Mouse (Mus musculus): ENCODE measurements around the gene Gm8068. TPM values are rescaled to one million over a fixed set of nuclear protein-coding genes. Genes with fewer than 3 reads are reported as not detected.
"Not testable (repeated sequence)": the region's sequence is repeated elsewhere in the genome, so short reads cannot be mapped to it uniquely, and the experiment has no call there.

Gene Gm8068
- polyA plus RNA-seq (2015; fragmentation: Nextera tagmentation; extraction: Ambion mirVana) = not detected in 2 replicates

DNA sequence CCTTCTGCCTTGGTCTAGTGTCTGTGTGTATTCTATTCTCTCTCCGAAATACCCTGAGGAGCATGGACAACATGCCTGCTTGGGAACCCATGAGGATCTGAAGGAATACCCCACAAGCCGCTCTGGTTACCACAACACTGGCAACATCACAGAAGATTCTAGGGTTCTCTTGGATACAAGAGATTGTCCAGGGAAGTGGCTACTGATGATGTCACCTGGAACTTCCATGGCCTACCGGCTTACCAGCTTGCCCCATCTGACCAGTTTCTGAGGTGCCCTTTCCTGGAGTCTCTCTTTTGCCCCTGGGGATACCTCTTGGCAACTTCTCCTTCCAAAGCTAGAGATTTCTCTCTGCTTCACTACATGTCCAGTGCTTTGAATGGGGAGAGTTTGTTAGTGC lies at the start of gene Gm8068:
Gene Gm8068, minus strand, starts transcription at position 101 of the 400 bp plus-strand sequence.
- no CpG with 5 or more reads among the region's 3 CpGs for WGBS
- H3K4me3 ChIP-seq = not testable (repeated sequence)

DNA sequence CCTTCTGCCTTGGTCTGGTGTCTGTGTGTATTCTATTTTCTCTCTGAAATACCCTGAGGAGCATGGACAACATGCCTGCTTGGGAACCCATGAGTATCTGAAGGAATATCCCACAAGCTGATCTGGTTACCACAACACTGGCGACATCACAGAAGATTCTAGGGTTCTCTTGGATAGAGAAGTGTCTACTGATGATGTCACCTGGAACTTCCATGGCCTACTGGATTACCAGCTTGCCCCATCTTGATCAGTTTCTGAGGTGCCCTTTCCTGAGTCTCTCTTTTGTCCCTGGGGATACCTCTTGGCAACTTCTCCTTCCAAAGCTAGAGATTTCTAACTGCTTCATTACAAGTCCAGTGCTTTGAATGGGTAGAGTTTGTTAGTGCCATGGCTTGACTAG lies 48.8 kb upstream of the Gm8068 start, which contains the start of gene Gm7929:
Gene Gm7929, minus strand, starts transcription at position 101 of the 400 bp plus-strand sequence.
- ATAC-seq; H3K27me3 ChIP-seq; H3K9me3 ChIP-seq (replicated peaks); H3K4me2 ChIP-seq; H3K9ac ChIP-seq; H3K4me1 ChIP-seq; H3K36me3 ChIP-seq (ENCODE audit: poor library complexity, severe bottlenecking); H3K4me3 ChIP-seq; H3K27ac ChIP-seq: not testable (repeated sequence)
- 79% methylated on average over 1 of the region's 1 CpGs for WGBS

More for the DNA sequence above, at the start of gene Gm8068:
- H3K9ac ChIP-seq; ATAC-seq; H3K4me2 ChIP-seq; H3K4me1 ChIP-seq; H3K27ac ChIP-seq; H3K36me3 ChIP-seq (ENCODE audit: poor library complexity, severe bottlenecking); H3K27me3 ChIP-seq; H3K9me3 ChIP-seq (replicated peaks): not testable (repeated sequence)

DNA sequence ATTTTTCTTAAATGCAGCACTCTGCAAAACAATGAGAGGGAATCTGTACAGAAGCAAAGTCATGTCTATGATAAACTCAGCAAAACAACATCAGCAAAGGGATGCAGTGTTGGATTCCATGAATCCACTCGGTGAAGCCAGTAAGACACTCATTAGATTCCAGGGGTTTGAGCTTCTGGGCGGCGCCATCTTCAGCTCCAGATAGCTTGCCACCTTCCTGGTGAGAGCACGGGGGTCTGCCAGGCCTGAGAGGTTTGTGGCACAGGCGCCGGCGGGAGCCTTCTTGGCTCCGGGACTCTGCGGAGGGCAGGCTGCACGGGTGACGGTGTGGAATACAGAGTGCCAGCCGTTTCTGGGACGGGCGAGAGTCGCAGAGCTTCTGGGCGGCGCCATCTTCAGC lies 21.8 kb upstream of the Gm8068 start:
- H3K27ac ChIP-seq; H3K27me3 ChIP-seq; ATAC-seq; H3K4me2 ChIP-seq; H3K9me3 ChIP-seq (replicated peaks); H3K4me1 ChIP-seq; H3K4me3 ChIP-seq; H3K36me3 ChIP-seq (ENCODE audit: poor library complexity, severe bottlenecking); H3K9ac ChIP-seq: not testable (repeated sequence)
- WGBS = 83% methylated on average over 17 of the region's 17 CpGs

DNA sequence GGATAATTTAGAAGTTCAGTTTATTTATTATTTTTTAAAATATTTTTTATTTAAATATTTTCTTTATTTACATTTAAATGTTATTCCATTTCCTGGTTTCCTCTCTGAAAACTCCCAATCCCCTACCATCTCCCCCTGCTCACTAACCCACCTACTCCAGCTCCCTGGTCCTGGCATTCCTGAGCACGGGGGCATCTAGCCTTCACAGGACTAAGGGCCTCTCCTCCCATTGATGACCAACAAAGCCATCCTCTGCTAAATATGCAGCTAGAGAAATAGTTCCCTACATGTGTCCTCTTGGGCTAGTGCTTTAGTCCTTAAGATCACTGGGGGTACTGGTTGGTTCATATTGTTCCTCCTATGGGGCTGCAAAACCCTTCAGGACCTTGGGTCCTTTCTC lies 15.5 kb upstream of the Gm8068 start:
- WGBS = 88% methylated on average over 1 of the region's 1 CpGs
- H3K4me3 ChIP-seq; H3K27ac ChIP-seq; H3K4me1 ChIP-seq; ATAC-seq; H3K9me3 ChIP-seq (replicated peaks); H3K9ac ChIP-seq; H3K4me2 ChIP-seq; H3K27me3 ChIP-seq; H3K36me3 ChIP-seq (ENCODE audit: poor library complexity, severe bottlenecking): not testable (repeated sequence)

DNA sequence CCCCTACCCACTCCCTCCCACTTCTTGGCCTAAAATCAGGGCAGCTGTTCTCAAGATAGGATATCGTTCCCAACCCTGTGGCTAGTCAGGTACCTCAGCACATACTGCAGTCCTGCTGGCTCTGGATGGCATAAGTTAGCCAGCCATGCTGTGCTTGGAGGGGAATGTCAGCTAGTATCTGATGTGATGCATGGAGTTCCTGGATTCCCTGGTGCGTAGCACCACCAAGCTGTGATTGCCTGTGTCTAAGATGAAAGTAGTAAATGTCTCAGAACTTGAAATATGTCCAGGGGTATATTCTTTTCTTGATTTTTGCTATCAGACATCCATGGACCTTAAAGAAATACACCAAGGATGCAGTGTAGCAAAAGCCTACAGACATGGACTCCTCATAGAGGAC lies 53.5 kb downstream of the Gm8068 start:
- not testable (repeated sequence) for H3K36me3 ChIP-seq (ENCODE audit: poor library complexity, severe bottlenecking); H3K9me3 ChIP-seq (replicated peaks); H3K27ac ChIP-seq; H3K4me3 ChIP-seq; ATAC-seq; H3K9ac ChIP-seq; H3K27me3 ChIP-seq; H3K4me1 ChIP-seq; H3K4me2 ChIP-seq
- 90% methylated on average over 2 of the region's 2 CpGs for WGBS

Other genes starting within 250 kb of the Gm8068 start
- gene Gm7954, start 248.4 kb downstream of the Gm8068 start, polyA plus RNA-seq (2015; fragmentation: Nextera tagmentation; extraction: Ambion mirVana) = not detected in 2 replicates
- not detected in 2 replicates for gene Gm3486, start 212.4 kb downstream of the Gm8068 start, polyA plus RNA-seq (2015; fragmentation: Nextera tagmentation; extraction: Ambion mirVana)
- gene Gm7970, start 146.3 kb downstream of the Gm8068 start, polyA plus RNA-seq (2015; fragmentation: Nextera tagmentation; extraction: Ambion mirVana) = not detected in 2 replicates
- gene 1700049E17Rik2, start 128.7 kb downstream of the Gm8068 start, polyA plus RNA-seq (2015; fragmentation: Nextera tagmentation; extraction: Ambion mirVana) = not detected in 2 replicates
- not detected in 2 replicates for gene Gm3072, start 77.3 kb downstream of the Gm8068 start, polyA plus RNA-seq (2015; fragmentation: Nextera tagmentation; extraction: Ambion mirVana)
- gene Gm3676, start 55.4 kb downstream of the Gm8068 start, polyA plus RNA-seq (2015; fragmentation: Nextera tagmentation; extraction: Ambion mirVana) = not detected in 2 replicates
- not detected in 2 replicates for gene Gm7929, start 48.7 kb upstream of the Gm8068 start, polyA plus RNA-seq (2015; fragmentation: Nextera tagmentation; extraction: Ambion mirVana)
- gene Gm47189, start 70.6 kb upstream of the Gm8068 start, polyA plus RNA-seq (2015; fragmentation: Nextera tagmentation; extraction: Ambion mirVana) = not detected in 2 replicates
- gene Gm7980, start 205.4 kb upstream of the Gm8068 start, polyA plus RNA-seq (2015; fragmentation: Nextera tagmentation; extraction: Ambion mirVana) = not detected in 2 replicates
- gene 1700049E17Rik1, start 223.1 kb upstream of the Gm8068 start, polyA plus RNA-seq (2015; fragmentation: Nextera tagmentation; extraction: Ambion mirVana) = not detected in 2 replicates
- gene 1700024B05Rik, start 242.1 kb upstream of the Gm8068 start, polyA plus RNA-seq (2015; fragmentation: Nextera tagmentation; extraction: Ambion mirVana) = not detected in 2 replicates

All from forebrain, embryonic 13.5 days (tissue).